In the genomic region with DNA sequence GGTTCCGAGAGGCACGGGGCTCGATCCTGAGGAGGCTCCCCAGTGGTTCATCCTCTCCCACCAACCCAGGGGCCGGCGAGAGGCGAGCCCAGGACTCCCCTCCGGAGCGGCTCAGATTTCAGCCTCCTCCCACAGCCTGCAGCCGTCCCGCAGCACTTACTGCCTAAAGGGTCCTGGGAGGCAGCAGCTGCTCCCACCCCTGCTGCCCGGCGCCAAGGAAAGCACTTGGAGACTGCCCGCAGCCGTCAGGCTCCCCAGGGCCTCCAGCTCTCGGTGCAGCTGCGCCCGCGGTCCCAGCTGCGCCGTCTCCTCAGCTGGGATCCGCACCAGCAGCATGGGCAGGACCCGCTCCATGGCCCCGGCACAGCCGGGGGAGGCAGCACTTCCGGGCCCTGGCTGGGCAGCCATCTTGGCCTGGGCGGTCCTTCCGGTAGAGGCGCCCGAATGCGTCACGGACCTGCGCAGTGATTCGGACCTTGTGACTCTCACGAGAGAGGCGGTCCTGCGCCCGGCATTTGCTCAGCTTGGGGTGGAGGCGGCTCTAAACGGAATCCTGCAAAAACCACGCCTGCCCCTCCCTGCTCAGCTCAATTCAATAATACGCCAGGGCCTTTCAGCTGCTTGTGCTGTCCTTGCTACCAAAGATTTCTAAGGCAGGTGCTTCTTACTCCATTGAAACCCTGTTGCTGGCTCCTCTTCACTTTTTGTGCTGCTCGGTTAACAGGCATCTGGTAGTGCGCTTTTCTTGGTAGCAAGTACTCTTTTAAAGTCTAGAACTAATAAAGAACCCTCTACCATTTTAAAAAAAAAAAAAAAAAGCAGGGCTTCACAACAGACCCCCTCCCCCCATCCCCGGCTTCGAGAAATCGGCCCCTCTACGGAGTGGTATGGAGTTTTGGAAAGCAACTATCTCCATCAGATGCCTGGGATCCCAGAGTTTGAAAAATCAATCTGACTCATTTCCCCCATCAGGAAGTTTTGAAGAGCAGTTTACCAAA, we compare ENCODE assay signal across 8 mouse cellular contexts. TPM values are rescaled to one million over a fixed set of nuclear protein-coding genes. Genes with fewer than 3 reads are reported as not detected.
DNase-seq lines count a peak whose midpoint lies in the region; ATAC-seq and TF ChIP-seq lines count a peak whose summit lies in the region.

A gene (minus strand): TSS at position 426 of the 998 bp plus-strand sequence.

- no peaks in the 10 kb centered on the region for H3K9me3 ChIP-seq in embryonic facial prominence, embryonic 14.5 days (ENCODE audit: control insufficient read depth, low read length)
- no peaks in the 10 kb centered on the region for H3K9me3 ChIP-seq in limb, embryonic 13.5 days
- no peaks in the 10 kb centered on the region for H3K9me3 ChIP-seq in midbrain, embryonic 16.5 days (replicated peaks; ENCODE audit: control insufficient read depth, low read length, poor library complexity, severe bottlenecking)

- peak within 1 kb of the TSS; percentile 62 for H3K4me2 ChIP-seq in embryonic facial prominence, embryonic 14.5 days (ENCODE audit: low read depth, low read length)
- H3K4me2 ChIP-seq in limb, embryonic 13.5 days (replicated peaks), result peak within 1 kb of the TSS; percentile 66
- H3K4me2 ChIP-seq in midbrain, embryonic 16.5 days (ENCODE audit: low read length), result peak within 1 kb of the TSS; percentile 70

- H3K79me2 ChIP-seq in heart, adult 2 months (replicated peaks; ENCODE audit: control insufficient read depth, insufficient read depth, low read length), result no peaks in the 10 kb centered on the region

- peak; percentile 99 for ATAC-seq in embryonic facial prominence, embryonic 14.5 days (ENCODE audit: low read depth)
- ATAC-seq in limb, embryonic 13.5 days (ENCODE audit: low FRiP score, low read depth), result peak; percentile 99
- peak; percentile 100 for ATAC-seq in midbrain, embryonic 16.5 days

- DNase-seq in 3T3-L1 (ENCODE audit: low read depth, low spot score), result peak; percentile 99
- DNase-seq in adrenal gland, postnatal 4 days (ENCODE audit: low spot score in 2 of 2), result peak; percentile 94 to 97
- DNase-seq in embryonic facial prominence, embryonic 14.5 days (ENCODE audit: low spot score), result peak; percentile 99
- DNase-seq in heart, adult 2 months, result peak; percentile 98
- peak; percentile 98 to 99 for DNase-seq in kidney, adult 8-10 months
- DNase-seq in spleen, postnatal 10 days (ENCODE audit: low spot score in 2 of 2), result peak; percentile 90 to 97

- TF ChIP-seq POLR2A in heart, adult 2 months (IDR thresholded peaks at IDR 0.05; ENCODE audit: insufficient read depth, low read depth, low read length), result peak; percentile 95

- peaks cover 5% of the 10 kb centered on the region; the same call in 1 of the 2 replicates for H3K4me1 ChIP-seq in embryonic facial prominence, embryonic 14.5 days (ENCODE audit: control insufficient read depth, insufficient read depth, low read length)
- peaks cover 3% of the 10 kb centered on the region for H3K4me1 ChIP-seq in heart, adult 2 months (ENCODE audit: control insufficient read depth, insufficient read depth, low read length)
- peaks cover 13% of the 10 kb centered on the region for H3K4me1 ChIP-seq in limb, embryonic 13.5 days
- peaks cover 10% of the 10 kb centered on the region for H3K4me1 ChIP-seq in midbrain, embryonic 16.5 days (ENCODE audit: control insufficient read depth, insufficient read depth, low read length)

- intact Hi-C loops in heart, adult 2 months (cut with DNase I), result loop anchor here (1.0 to 5.0 kb wide), 3 partner anchors 30 to 91 kb away; a partner anchor contains a TSS

- H3K4me3 ChIP-seq in embryonic facial prominence, embryonic 14.5 days (ENCODE audit: low read depth, low read length), result peak within 1 kb of the TSS; percentile 90
- H3K4me3 ChIP-seq in heart, adult 2 months, result peak within 1 kb of the TSS; percentile 96
- H3K4me3 ChIP-seq in limb, embryonic 13.5 days, result peak within 1 kb of the TSS; percentile 80
- H3K4me3 ChIP-seq in midbrain, embryonic 16.5 days (ENCODE audit: low read depth, low read length), result peak within 1 kb of the TSS; percentile 97

- peak; percentile 83; the same call in 1 of the 2 replicates for TF ChIP-seq EP300 in heart, adult 2 months (IDR thresholded peaks at IDR 0.05; ENCODE audit: insufficient read depth, low read depth, low read length)

- peak within 1 kb of the TSS; percentile 98 for H3K27ac ChIP-seq in embryonic facial prominence, embryonic 14.5 days (replicated peaks; ENCODE audit: low read depth, low read length)
- H3K27ac ChIP-seq in heart, adult 2 months, result peak within 1 kb of the TSS; percentile 98
- H3K27ac ChIP-seq in limb, embryonic 13.5 days, result peak within 1 kb of the TSS; percentile 98
- peak within 1 kb of the TSS; percentile 97 for H3K27ac ChIP-seq in midbrain, embryonic 16.5 days (ENCODE audit: low read length)

- peaks cover 11% of the 10 kb centered on the region for H3K36me3 ChIP-seq in embryonic facial prominence, embryonic 14.5 days (ENCODE audit: control insufficient read depth, insufficient read depth, low read length)
- H3K36me3 ChIP-seq in heart, adult 2 months (ENCODE audit: control insufficient read depth, insufficient read depth, low read length), result peaks cover 5% of the 10 kb centered on the region
- H3K36me3 ChIP-seq in limb, embryonic 13.5 days, result peaks cover 9% of the 10 kb centered on the region
- peaks cover 2% of the 10 kb centered on the region; the same call in 1 of the 2 replicates for H3K36me3 ChIP-seq in midbrain, embryonic 16.5 days (ENCODE audit: control insufficient read depth, insufficient read depth, low read length)

- WGBS in embryonic facial prominence, embryonic 14.5 days, result 2% methylated on average over 33 of the region's 47 CpGs
- under 1% methylated on average over 47 of the region's 47 CpGs for WGBS in heart, adult 2 months
- under 1% methylated on average over 47 of the region's 47 CpGs for WGBS in limb, embryonic 13.5 days
- WGBS in midbrain, embryonic 16.5 days, result under 1% methylated on average over 46 of the region's 47 CpGs

- TF ChIP-seq CTCF in heart, adult 2 months (IDR thresholded peaks at IDR 0.05), result no peak

- H3K27me3 ChIP-seq in embryonic facial prominence, embryonic 14.5 days (replicated peaks; ENCODE audit: control insufficient read depth, insufficient read depth, low read length), result no peaks in the 10 kb centered on the region
- H3K27me3 ChIP-seq in heart, adult 2 months (ENCODE audit: control insufficient read depth, insufficient read depth, low read length), result no peaks in the 10 kb centered on the region
- H3K27me3 ChIP-seq in limb, embryonic 13.5 days, result no peaks in the 10 kb centered on the region
- no peaks in the 10 kb centered on the region for H3K27me3 ChIP-seq in midbrain, embryonic 16.5 days (ENCODE audit: control insufficient read depth, insufficient read depth, low read depth, low read length)

- H3K9ac ChIP-seq in embryonic facial prominence, embryonic 14.5 days (ENCODE audit: low read depth, low read length), result peak within 1 kb of the TSS; percentile 96
- H3K9ac ChIP-seq in heart, adult 2 months (ENCODE audit: low read depth, low read length), result peak within 1 kb of the TSS; percentile 92
- H3K9ac ChIP-seq in limb, embryonic 13.5 days, result peak within 1 kb of the TSS; percentile 91
- peak within 1 kb of the TSS; percentile 98 for H3K9ac ChIP-seq in midbrain, embryonic 16.5 days (ENCODE audit: low read depth, low read length)

RNA-seq across cellular contexts. Expression of the gene that starts here (rescaled TPM):
- total RNA-seq in adrenal gland, postnatal 4 days (2021), result 10 to 100 TPM; 19.5 to 22.3 TPM
- polyA plus RNA-seq in embryonic facial prominence, embryonic 14.5 days (2014; fragmentation: Nextera tagmentation; extraction: Ambion mirVana), result 9.3 and 9.8 TPM in 2 replicates
- total RNA-seq in heart, adult 2 months (2021), result 10 to 100 TPM; 10.8 to 11.3 TPM
- polyA plus RNA-seq in heart, adult 2 months (2012; rRNA removed), result 3.8 and 6.7 TPM in 2 replicates
- 8.1 and 9.4 TPM in 2 replicates for polyA plus RNA-seq in limb, embryonic 13.5 days (2015; fragmentation: Nextera tagmentation; extraction: Ambion mirVana)
- polyA plus RNA-seq in midbrain, embryonic 16.5 days (2015; fragmentation: Nextera tagmentation; extraction: Ambion mirVana), result 7.3 and 8.1 TPM in 2 replicates

Comparison
In these comparisons a context has a peak if more than half of its experiments do, and no peak if none do; other contexts are left out.
1. Peak in every context shown above with its lines: DNase-seq, ATAC-seq, H3K4me3 ChIP-seq and H3K27ac ChIP-seq.